Mouse (Mus musculus): ENCODE results near the gene Rybp.

DNA sequence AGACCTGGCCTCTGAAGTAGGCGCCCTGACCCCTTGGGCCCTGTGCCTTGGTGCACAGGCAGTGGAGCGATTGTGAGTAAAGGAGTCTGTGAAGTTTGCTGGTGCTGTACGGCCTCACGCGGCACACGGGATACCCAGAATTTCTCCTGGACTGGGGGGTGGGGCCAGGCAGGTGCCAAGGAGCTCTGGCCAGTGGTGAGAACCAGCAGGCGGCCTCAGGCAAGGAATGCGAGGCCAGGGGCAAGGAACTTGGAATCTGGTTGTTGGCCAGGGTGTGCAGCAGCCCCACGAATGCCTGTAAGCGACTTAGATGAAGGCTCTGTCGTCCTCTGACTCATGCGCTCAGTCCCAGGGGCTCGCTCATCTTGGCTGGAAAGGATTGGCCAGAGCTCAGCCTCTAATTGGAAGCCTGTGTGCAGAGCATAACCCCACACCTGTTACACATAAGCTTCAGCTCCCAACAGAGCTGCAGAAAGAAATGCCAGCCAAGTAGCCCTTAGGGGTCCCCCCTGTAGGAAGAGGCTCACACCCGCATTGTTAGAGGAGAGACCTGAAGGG is 49.4 kb upstream of the Rybp start:
- TF ChIP-seq CTCF (IDR thresholded peaks at IDR 0.05) (no peak), POLR2A (IDR thresholded peaks at IDR 0.05; ENCODE audit: insufficient read depth, low read depth, low read length) (no peak)
